Mouse (Mus musculus) spleen, postnatal 14 days (tissue): ENCODE measurements around the gene D130043K22Rik.

Source experiments
- DNase-seq, 2 experiments: peaks; one replicate each; pipeline ENCODE4 v3.0.0; 2021 to 2022; ENCODE audit warnings: low spot score in 2 of 2

D130043K22Rik gene

DNA sequence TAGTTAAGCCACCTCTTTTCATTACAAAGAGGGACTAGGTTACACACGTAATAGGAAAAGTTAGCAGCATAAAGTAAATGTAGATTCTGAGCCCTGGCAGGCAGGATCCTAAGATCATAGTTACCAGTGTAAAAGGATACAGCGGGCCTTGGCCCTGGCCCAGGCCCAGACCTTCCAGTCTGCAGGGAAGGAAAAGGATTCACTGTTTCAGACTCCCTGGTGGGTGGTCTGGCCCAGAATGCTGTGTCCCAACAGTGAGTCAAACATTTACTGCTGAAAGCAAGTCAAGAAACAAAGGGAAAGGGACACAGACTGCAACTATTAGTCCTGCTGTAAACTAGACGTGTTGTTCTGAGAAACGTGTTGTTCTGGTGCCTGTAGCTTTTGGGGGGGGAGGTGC is 100.6 kb downstream of the D130043K22Rik start:
- DNase-seq = no peak

GRCm38 (mm10) chr13:24947158-24947557 is 102.2 kb downstream of the D130043K22Rik start:
- DNase-seq = no peak

DNA sequence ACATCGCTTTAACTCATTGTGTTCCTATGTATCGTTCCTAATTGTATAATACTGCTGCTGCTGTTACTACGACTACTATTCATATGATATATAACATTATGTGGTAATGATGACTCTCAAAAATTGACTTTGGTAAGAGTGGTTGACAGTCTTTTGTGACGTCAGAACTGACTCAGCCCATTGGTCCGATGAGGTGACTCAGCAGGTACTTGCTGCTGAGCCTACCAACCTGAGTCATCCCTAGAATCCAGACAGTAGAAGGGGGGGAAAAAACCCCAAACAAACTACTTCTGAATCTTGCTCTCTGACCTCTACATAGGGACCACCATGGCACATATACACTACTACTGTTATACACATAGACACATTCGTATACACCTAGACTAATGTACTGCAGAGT is 103.9 kb downstream of the D130043K22Rik start:
- no peak for DNase-seq
